Mouse (Mus musculus): ENCODE results near the gene Hist1h4d. TPM values are rescaled to one million over a fixed set of nuclear protein-coding genes. Genes with fewer than 3 reads are reported as not detected.
A peak's percentile ranks its signal among the peaks of the same experiment; 100 is the strongest.

Hist1h4d gene
- total and polyA plus RNA-seq, 3 experiments: 11.7 to 1,889 TPM; not detected in 1

DNA sequence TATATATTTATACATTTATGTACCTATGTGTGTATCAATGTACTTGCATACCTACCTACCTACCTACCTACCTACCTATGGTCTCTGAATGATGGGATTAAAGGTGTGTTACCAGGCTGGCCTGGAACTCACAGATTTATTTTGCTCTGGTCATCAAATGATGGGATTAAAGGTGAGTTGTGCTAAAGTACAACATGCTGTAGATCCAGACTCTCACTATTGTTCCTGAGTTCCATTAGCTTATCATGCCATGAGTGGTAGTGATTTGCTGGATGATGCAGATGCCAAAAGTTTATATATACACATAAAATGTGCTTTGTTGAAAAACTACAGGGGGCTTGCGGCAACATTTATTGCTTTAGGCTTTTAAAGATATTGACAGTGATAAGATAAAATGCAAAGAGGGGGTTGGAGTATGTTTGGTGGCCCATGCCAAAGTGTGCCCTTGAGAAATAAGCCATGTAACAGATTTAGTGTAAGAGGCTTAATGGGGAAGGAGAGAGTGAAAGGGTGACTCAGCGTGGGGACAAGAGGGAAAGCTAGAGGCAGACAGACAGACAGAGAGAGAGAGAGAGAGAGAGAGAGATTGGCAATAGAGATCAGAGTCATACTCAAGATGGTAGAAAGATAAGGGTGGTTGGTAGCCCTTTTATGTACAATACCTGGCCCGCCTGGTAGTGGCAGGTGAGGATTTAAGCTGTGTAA, 44.2 kb upstream of the Hist1h4d start:
- Histone ChIP-seq H3K4me1 (ENCODE audit: control insufficient read depth in 1 of 2, insufficient read depth in 2 of 2, low read length in 2 of 2) (peaks cover 2 to 4% of the 10 kb centered on the region in 2 experiments; a peak in 3 of 4 replicates), H3K27me3 (ENCODE audit: control insufficient read depth in 1 of 2, insufficient read depth in 2 of 2, low read length in 2 of 2) (no peaks in the 10 kb centered on the region), H3K9ac (ENCODE audit: control insufficient read depth, low read depth, low read length, poor library complexity, severe bottlenecking) (peak overlapping the region; percentile 16), H3K36me3 (ENCODE audit: control insufficient read depth in 1 of 2, insufficient read depth in 2 of 2, low read length in 2 of 2) (peaks cover 0 to 30% of the 10 kb centered on the region in 2 experiments; a peak in 2 of 4 replicates), H3K27ac (ENCODE audit: control insufficient read depth, low read depth, low read length) (no peak overlapping the region; the same call in 1 of the 2 replicates), H3K79me2 (ENCODE audit: control insufficient read depth, insufficient read depth, low read length, poor library complexity) (peaks cover 4% of the 10 kb centered on the region; the same call in 1 of the 2 replicates), H3K9me3 (replicated peaks; ENCODE audit: insufficient read depth, low read length) (no peaks in the 10 kb centered on the region), H3K4me3 (ENCODE audit: control insufficient read depth in 1 of 2, insufficient read depth in 1 of 2, low read depth in 2 of 2, low read length in 2 of 2) (no peak overlapping the region)
- TF ChIP-seq MAZ (IDR thresholded peaks at IDR 0.05; ENCODE audit: low read depth, low read length): no peak
- TF ChIP-seq BHLHE40 (IDR thresholded peaks at IDR 0.05; ENCODE audit: borderline replicate concordance, low read depth, low read length): no peak
- no peak for TF ChIP-seq ZKSCAN1 (IDR thresholded peaks at IDR 0.05; ENCODE audit: low read depth, low read length)
- TF ChIP-seq SIN3A (IDR thresholded peaks at IDR 0.05; ENCODE audit: low read length): no peak
- no peak for TF ChIP-seq MAFK (IDR thresholded peaks at IDR 0.05; ENCODE audit: borderline replicate concordance, low read depth, low read length)
- TF ChIP-seq SMC3 (IDR thresholded peaks at IDR 0.05; ENCODE audit: low read depth, low read length): no peak
- TF ChIP-seq GATA1 (IDR thresholded peaks at IDR 0.05; ENCODE audit: low read depth, low read length): no peak
- TF ChIP-seq EP300 (IDR thresholded peaks at IDR 0.05; ENCODE audit: low read depth in 1 of 2, low read length in 2 of 2): no peak
- no peak for TF ChIP-seq USF1 (IDR thresholded peaks at IDR 0.05; ENCODE audit: low read depth, low read length)
- TF ChIP-seq RCOR1 (IDR thresholded peaks at IDR 0.05; ENCODE audit: low read depth, low read length): no peak
- TF ChIP-seq TCF12 (IDR thresholded peaks at IDR 0.05; ENCODE audit: low read depth, low read length): no peak
- no peak for TF ChIP-seq TAL1 (IDR thresholded peaks at IDR 0.05; ENCODE audit: low read length)
- TF ChIP-seq CTCF (IDR thresholded peaks at IDR 0.05 in 2 of 3, conservative IDR thresholded peaks at IDR 0.05 in 1 of 3; ENCODE audit: control insufficient read depth in 1 of 3, insufficient read depth in 1 of 3, low read depth in 2 of 3, low read length in 3 of 3, poor library complexity in 1 of 3, severe bottlenecking in 1 of 3): no peak
- TF ChIP-seq TBP (IDR thresholded peaks at IDR 0.05; ENCODE audit: low read depth, low read length): no peak
- no peak for TF ChIP-seq POLR2AphosphoS5 (IDR thresholded peaks at IDR 0.05; ENCODE audit: borderline replicate concordance, low read depth, low read length)
- TF ChIP-seq MYB (IDR thresholded peaks at IDR 0.05; ENCODE audit: low read depth, low read length): no peak
- no peak for TF ChIP-seq MAX (IDR thresholded peaks at IDR 0.05; ENCODE audit: low read length)
- no peak for TF ChIP-seq CHD2 (IDR thresholded peaks at IDR 0.05; ENCODE audit: low read length)
- no peak for TF ChIP-seq KAT2A (conservative IDR thresholded peaks at IDR 0.05; ENCODE audit: low read depth, low read length)
- no peak for TF ChIP-seq ELF1 (IDR thresholded peaks at IDR 0.05; ENCODE audit: low read depth, low read length)
- peak; percentile 61 for DNase-seq (ENCODE audit: low read depth, low spot score)

DNA sequence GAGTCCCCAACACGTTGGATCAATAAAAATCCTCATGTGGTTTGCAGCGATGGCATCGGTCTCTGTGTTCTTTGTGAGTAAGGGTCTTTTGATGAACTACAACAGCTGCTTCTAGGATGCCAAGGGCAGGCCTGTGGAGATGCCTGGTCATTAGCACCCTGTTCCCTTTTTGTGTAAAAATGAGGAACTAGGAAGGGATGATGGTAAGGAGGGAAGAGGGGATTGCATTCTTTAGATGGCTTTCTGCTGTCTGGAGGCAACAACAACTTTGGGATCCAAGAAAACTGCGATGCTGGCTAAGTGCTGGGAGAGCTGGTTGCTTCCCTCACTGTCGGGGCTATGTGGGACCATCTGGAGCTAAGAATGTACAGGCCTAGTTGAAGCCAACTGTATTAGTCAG, 43.1 kb upstream of the Hist1h4d start:
- no peaks in the 10 kb centered on the region for H3K9me3 ChIP-seq (replicated peaks; ENCODE audit: insufficient read depth, low read length)
- peaks cover 2 to 4% of the 10 kb centered on the region in 2 experiments; a peak in 3 of 4 replicates for H3K4me1 ChIP-seq (ENCODE audit: control insufficient read depth in 1 of 2, insufficient read depth in 2 of 2, low read length in 2 of 2)
- DNase-seq (ENCODE audit: low read depth, low spot score): peak; percentile 58
- peaks cover 4% of the 10 kb centered on the region; the same call in 1 of the 2 replicates for H3K79me2 ChIP-seq (ENCODE audit: control insufficient read depth, insufficient read depth, low read length, poor library complexity)
- H3K9ac ChIP-seq (ENCODE audit: control insufficient read depth, low read depth, low read length, poor library complexity, severe bottlenecking): no peak overlapping the region
- H3K27ac ChIP-seq (ENCODE audit: control insufficient read depth, low read depth, low read length): no peak overlapping the region
- no peak for TF ChIP-seq POLR2A (IDR thresholded peaks at IDR 0.05; ENCODE audit: control insufficient read depth in 1 of 2, insufficient read depth in 1 of 2, low read depth in 1 of 2, low read length in 2 of 2, poor library complexity in 1 of 2)
- TF ChIP-seq EP300 (IDR thresholded peaks at IDR 0.05; ENCODE audit: low read depth in 1 of 2, low read length in 2 of 2): no peak
- no peak for TF ChIP-seq MXI1 (IDR thresholded peaks at IDR 0.05; ENCODE audit: low read depth, low read length)
- TF ChIP-seq CTCF (IDR thresholded peaks at IDR 0.05 in 2 of 3, conservative IDR thresholded peaks at IDR 0.05 in 1 of 3; ENCODE audit: control insufficient read depth in 1 of 3, insufficient read depth in 1 of 3, low read depth in 2 of 3, low read length in 3 of 3, poor library complexity in 1 of 3, severe bottlenecking in 1 of 3): no peak
- no peak for TF ChIP-seq MAZ (IDR thresholded peaks at IDR 0.05; ENCODE audit: low read depth, low read length)
- TF ChIP-seq JUND (IDR thresholded peaks at IDR 0.05; ENCODE audit: low read depth, low read length): no peak
- TF ChIP-seq HCFC1 (IDR thresholded peaks at IDR 0.05; ENCODE audit: low read depth, low read length): no peak
- TF ChIP-seq SMC3 (IDR thresholded peaks at IDR 0.05; ENCODE audit: low read depth, low read length): no peak
- TF ChIP-seq ZKSCAN1 (IDR thresholded peaks at IDR 0.05; ENCODE audit: low read depth, low read length): no peak
- no peak for TF ChIP-seq POLR2AphosphoS2 (IDR thresholded peaks at IDR 0.05; ENCODE audit: low read length)
- no peak for TF ChIP-seq MAFK (IDR thresholded peaks at IDR 0.05; ENCODE audit: borderline replicate concordance, low read depth, low read length)
- no peak for TF ChIP-seq GABPA (IDR thresholded peaks at IDR 0.05; ENCODE audit: low read depth, low read length)
- TF ChIP-seq UBTF (IDR thresholded peaks at IDR 0.05; ENCODE audit: borderline replicate concordance, insufficient read depth, low read depth, low read length): no peak
- TF ChIP-seq CHD1 (IDR thresholded peaks at IDR 0.05; ENCODE audit: low read depth, low read length): no peak
- no peak for TF ChIP-seq POLR2AphosphoS5 (IDR thresholded peaks at IDR 0.05; ENCODE audit: borderline replicate concordance, low read depth, low read length)
- TF ChIP-seq USF1 (IDR thresholded peaks at IDR 0.05; ENCODE audit: low read depth, low read length): no peak
- no peak for TF ChIP-seq RAD21 (IDR thresholded peaks at IDR 0.05; ENCODE audit: low read depth, low read length)
- no peak for TF ChIP-seq GATA1 (IDR thresholded peaks at IDR 0.05; ENCODE audit: low read depth, low read length)
- no peak for TF ChIP-seq E2F4 (IDR thresholded peaks at IDR 0.05; ENCODE audit: borderline replicate concordance, low read depth, low read length)
- H3K36me3 ChIP-seq (ENCODE audit: control insufficient read depth in 1 of 2, insufficient read depth in 2 of 2, low read length in 2 of 2): peaks cover 0 to 20% of the 10 kb centered on the region in 2 experiments; a peak in 2 of 4 replicates
- no peak overlapping the region for H3K4me3 ChIP-seq (ENCODE audit: control insufficient read depth in 1 of 2, insufficient read depth in 1 of 2, low read depth in 2 of 2, low read length in 2 of 2)
- H3K27me3 ChIP-seq (ENCODE audit: control insufficient read depth in 1 of 2, insufficient read depth in 2 of 2, low read length in 2 of 2): no peaks in the 10 kb centered on the region

Measured in MEL (cell line).